Mouse (Mus musculus) kidney, adult 9 months (tissue): ENCODE data around the gene Emc6.
A peak's percentile ranks its signal among the peaks of the same experiment; 100 is the strongest.

Experiments used
- DNase-seq: peaks from one replicate; pipeline ENCODE4 v3.0.0; 2022

The Emc6 gene

GRCm38 (mm10) chr11:73175612-73176011, 1.2 kb downstream of the Emc6 start:
- DNase-seq: peak; percentile 96

GRCm38 (mm10) chr11:73172186-73172585, 4.7 kb downstream of the Emc6 start:
- peak; percentile 96 for DNase-seq

GRCm38 (mm10) chr11:73169231-73169630, 7.6 kb downstream of the Emc6 start:
- peak; percentile 81 for DNase-seq

GRCm38 (mm10) chr11:73168576-73168975, 8.3 kb downstream of the Emc6 start:
- DNase-seq: peak; percentile 51

GRCm38 (mm10) chr11:73168071-73168470, 8.8 kb downstream of the Emc6 start:
- DNase-seq: peak; percentile 78

- peak; percentile 50 for DNase-seq
These were observed 14.6 kb downstream of the Emc6 start for GRCm38 (mm10) chr11:73162284-73162683.

GRCm38 (mm10) chr11:73161616-73162015, 15.2 kb downstream of the Emc6 start:
- no peak for DNase-seq

- DNase-seq: peak; percentile 59
These were observed 16.0 kb downstream of the Emc6 start for GRCm38 (mm10) chr11:73160811-73161200.

GRCm38 (mm10) chr11:73159957-73160810, 16.7 kb downstream of the Emc6 start, which contains the start of gene P2rx5:
TSS of gene P2rx5 (plus strand) at chr11:73160421.
- peak; percentile 69 for DNase-seq

- no peak for DNase-seq
These were observed 21.8 kb downstream of the Emc6 start for GRCm38 (mm10) chr11:73155071-73155470.

GRCm38 (mm10) chr11:73148209-73148608, 28.6 kb downstream of the Emc6 start:
- DNase-seq: no peak

GRCm38 (mm10) chr11:73146975-73147365, 29.9 kb downstream of the Emc6 start:
- no peak for DNase-seq

- DNase-seq: peak; percentile 31
These were observed 30.5 kb downstream of the Emc6 start for GRCm38 (mm10) chr11:73146026-73146974.

- peak; percentile 74 for DNase-seq
These were observed 32.6 kb downstream of the Emc6 start for GRCm38 (mm10) chr11:73144261-73144681.

- DNase-seq: peak; percentile 92
These were observed 39.0 kb downstream of the Emc6 start, which contains the start of gene Haspin for GRCm38 (mm10) chr11:73137591-73138501. TSS of gene Haspin (minus strand) at chr11:73138294.

- DNase-seq: peak; percentile 22
These were observed 39.7 kb downstream of the Emc6 start for GRCm38 (mm10) chr11:73137116-73137515.

- no peak for DNase-seq
These were observed 40.2 kb downstream of the Emc6 start for GRCm38 (mm10) chr11:73136587-73136986.

GRCm38 (mm10) chr11:73134222-73134621, 42.6 kb downstream of the Emc6 start:
- no peak for DNase-seq

- no peak for DNase-seq
These were observed 43.8 kb downstream of the Emc6 start for GRCm38 (mm10) chr11:73132999-73133398.

GRCm38 (mm10) chr11:73131020-73131419, 45.8 kb downstream of the Emc6 start:
- peak; percentile 58 for DNase-seq

- DNase-seq: no peak
These were observed 50.3 kb downstream of the Emc6 start for GRCm38 (mm10) chr11:73126495-73126894.
